Mouse (Mus musculus) naive thymus-derived CD4-positive, alpha-beta T cell, adult 5 months (primary cell): ENCODE results near the gene Coq8a. TPM values are rescaled to one million over a fixed set of nuclear protein-coding genes. Genes with fewer than 3 reads are reported as not detected.

Experiments used
- polyA plus RNA-seq: library from polyadenylated mRNA; unstranded; fragments of 100-300 nt; shearing (Covaris generic); gene quantifications from one replicate; pipeline ENCODE4 v1.2.1, GENCODE M21; 2017

Gene Coq8a
- 40.8 TPM for polyA plus RNA-seq

GRCm38 (mm10) chr1:180198959-180199714 lies at the start of gene Coq8a:
Coq8a (minus strand) TSS chr1:180199602.

Other genes starting within 250 kb of the Coq8a start
- 0.66 TPM for gene Cdc42bpa, start 239.1 kb downstream of the Coq8a start, polyA plus RNA-seq
- gene Psen2, start 63.8 kb upstream of the Coq8a start, polyA plus RNA-seq, result 52.2 TPM
- 170 TPM for gene Itpkb, start 130.9 kb upstream of the Coq8a start, polyA plus RNA-seq